Mouse (Mus musculus): ENCODE measurements at regions not wholly inside any gene's neighbourhood (a gene's known extent, or its start where the extent isn't known, plus 50 kb on each side); places are given as distances from the start of the nearest gene placed in this dataset.

DNA sequence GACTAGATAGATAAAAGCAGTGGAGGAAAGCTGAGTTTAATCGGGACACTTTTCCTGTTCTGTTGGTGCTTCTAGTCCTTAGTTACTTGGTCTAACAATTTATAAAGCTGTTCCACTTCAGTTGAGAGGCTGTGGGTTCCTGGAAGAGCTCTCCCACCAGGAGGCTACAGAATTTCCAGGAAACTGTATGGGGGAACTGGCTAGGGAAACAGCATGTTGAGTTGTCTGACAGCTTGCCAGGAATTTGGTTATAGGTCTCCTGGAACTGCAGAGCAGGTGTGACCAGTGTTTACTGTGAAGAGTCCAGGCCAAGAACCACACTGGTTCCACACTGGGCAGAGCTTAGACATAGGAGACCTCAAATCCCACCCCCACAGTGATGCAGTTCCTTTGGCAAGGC lies 65.0 kb upstream of the Pik3cg start:
- DNase-seq, result no peak

GRCm38 (mm10) chr12:32279861-32280260 lies 71.4 kb upstream of the Pik3cg start:
- no peak for DNase-seq

- no peak for DNase-seq
Measured at GRCm38 (mm10) chr12:32280309-32280708, 71.8 kb upstream of the Pik3cg start.

DNA sequence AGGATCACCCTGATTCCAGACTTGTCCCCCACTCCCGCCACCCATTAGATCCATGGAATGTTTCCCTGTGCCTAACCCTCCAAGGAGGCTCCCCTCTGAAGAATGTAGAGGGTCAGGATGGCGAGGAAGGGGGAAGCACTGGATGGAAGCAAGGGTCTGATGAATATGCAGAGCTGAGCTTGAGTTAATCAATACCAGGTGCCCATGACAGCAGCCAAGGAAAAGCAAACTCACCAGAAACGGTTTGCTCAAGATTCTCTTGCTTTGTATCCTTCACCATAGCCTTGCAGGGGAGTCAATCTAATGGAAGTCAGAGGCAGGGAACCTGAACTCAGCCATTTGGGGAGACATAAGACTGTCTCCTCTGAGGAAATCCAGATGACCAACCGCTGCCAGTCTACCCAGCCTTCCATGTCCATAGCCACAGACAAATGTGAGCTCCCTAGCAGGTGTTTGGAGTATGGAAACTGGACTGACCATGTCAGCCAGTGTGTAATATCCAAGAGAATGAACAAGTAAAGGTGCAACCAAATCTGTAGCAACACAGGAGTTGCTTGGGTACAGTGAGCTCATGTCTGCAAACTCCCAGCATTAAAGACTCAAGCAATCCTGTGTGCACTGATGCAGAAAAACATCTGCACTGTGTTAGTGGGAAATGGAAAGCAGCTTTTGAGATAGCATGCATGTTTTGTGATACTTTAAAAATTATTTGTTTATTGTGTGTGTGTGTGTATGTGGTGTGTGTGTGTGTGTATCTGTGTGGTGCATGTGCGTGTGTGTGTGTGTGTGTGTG lies 74.1 kb upstream of the Pik3cg start:
- no peak for DNase-seq

GRCm38 (mm10) chr12:32285039-32285438 lies 76.6 kb upstream of the Pik3cg start:
- DNase-seq, result no peak

DNA sequence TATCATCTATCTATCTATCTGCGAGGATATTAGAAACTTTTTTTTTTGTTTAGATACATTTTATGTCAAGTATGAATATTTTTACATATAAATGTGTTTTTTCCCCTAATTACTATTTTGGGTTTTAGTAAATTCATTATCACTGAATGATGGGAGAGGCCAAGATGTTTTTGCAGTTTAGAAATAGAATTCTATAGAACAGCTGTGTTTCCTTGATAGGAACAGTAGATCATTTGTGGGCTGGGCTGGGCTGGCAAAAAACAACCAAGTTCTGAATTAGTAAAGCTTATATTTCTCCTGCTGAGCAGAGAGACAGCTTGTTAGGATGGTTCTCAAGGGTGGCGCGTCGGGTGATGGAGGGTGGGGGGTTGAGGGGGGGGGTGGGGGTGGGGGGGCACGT lies 78.2 kb upstream of the Pik3cg start:
- no peak for DNase-seq

- no peak for DNase-seq
Measured at GRCm38 (mm10) chr12:32291145-32291544, 82.7 kb upstream of the Pik3cg start.

GRCm38 (mm10) chr12:32291962-32292748 lies 83.7 kb upstream of the Pik3cg start:
- DNase-seq, result peak; percentile 36

DNA sequence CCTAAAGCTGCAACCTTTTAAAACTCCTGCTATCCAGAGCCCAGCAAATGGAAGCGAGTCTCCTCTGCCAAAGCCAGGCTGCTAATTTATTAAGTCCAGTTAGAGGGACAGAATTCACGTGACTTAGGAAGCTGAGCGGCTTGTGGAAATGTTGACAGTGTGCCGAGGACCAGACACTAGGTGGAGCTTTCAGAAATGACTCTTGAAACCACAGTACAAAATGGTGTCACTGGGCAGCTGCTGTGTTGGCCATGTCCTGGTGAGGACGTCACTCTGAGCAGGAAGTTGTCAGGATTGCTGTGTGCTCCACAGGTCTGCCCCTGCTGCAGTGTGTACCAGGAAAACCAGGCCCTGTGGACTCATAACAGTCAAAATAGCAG lies 84.3 kb upstream of the Pik3cg start:
- no peak for DNase-seq

- DNase-seq, result no peak
Measured at GRCm38 (mm10) chr12:32297431-32297830, 81.1 kb upstream of the Ccdc71l start.

DNA sequence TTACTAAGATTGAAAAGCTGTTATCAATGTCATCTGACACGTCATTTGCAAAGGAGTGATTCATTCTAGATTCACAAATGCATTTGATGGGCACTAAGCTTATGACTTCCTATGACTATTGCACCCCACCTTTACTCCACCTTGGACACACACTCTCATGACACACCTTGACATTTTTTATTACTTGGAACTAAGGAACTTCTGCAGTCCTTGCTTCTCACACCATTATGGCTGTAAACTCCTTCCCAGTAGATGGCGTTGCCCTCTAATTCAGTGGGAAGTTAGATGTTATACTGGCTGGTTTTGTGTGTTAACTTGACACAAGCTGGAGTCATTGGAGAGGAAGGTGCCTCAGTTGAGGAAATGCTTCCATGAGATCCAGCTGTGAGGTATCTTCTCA lies 78.8 kb upstream of the Ccdc71l start:
- no peak for DNase-seq

DNA sequence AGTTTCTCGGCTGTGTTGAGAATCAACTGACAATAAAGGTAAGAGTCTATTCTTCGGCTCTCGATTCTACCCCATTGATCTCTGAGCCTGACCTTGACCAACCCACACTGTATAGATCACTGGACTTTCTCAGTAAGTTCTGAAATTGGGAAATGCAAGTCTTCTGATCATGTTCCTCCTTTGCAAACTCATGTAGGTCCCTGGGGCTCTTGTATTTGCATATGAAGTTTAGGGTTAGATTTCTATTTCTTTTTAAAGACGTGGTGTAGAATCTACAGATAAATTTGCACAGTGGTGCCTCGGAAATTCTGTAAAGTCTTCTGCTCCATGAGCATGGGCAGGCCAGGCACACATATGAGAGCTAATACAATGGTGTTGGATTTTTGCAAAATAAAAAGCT lies 72.8 kb upstream of the Ccdc71l start:
- no peak for DNase-seq

DNA sequence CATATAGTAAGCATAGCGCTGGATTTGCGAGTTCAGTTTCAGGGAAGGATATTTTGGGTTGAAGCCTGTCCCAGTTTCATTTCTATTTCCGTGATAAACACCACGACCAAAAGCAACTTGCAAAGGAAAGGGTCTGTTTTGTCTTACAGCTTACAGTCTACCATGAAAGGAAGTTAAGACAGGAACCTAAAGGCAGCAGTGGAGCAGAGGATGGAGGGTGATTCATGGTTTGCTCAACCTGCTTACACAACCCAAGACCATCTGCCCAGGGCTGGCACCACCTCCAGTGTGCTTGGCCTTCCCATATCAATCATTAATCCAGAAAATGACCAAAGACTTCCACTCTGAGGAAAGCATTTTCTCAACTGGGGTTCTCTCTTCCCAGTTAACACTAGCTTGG lies 72.2 kb upstream of the Ccdc71l start:
- no peak for DNase-seq

DNA sequence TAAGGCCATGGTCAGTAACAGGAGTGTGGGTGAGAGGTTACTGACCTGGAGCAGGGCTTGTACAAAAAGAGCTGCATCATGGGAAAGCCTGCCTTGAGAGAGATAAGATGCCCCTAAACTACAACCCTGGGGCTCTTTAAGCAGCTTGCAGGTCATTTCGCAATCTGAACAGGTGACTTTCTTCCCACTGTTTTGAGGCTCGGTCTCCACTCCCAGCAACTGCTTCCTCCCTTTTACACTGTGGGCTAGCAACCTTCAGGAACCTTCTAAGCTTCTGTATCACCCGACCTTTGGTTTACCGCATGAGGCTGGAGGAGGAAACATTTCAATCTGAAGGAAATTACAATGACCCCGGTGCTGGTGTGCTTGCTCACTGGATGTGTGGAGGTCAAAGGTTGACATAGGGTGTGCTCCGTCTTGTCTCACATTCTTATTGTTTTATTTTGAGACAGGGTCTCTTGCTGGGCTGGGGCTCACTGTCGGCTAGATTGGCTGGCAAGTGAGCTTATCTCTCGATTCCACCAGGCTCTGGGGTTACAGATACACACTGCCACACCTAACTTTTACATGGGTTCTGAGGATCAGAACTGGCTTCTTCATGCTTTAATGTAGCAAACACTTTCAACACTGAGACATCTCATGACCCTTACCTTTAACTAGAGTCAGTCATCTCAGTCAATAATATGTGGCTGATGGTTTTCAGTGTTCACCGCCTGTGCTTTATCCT lies 71.1 kb upstream of the Ccdc71l start:
- DNase-seq, result no peak

DNA sequence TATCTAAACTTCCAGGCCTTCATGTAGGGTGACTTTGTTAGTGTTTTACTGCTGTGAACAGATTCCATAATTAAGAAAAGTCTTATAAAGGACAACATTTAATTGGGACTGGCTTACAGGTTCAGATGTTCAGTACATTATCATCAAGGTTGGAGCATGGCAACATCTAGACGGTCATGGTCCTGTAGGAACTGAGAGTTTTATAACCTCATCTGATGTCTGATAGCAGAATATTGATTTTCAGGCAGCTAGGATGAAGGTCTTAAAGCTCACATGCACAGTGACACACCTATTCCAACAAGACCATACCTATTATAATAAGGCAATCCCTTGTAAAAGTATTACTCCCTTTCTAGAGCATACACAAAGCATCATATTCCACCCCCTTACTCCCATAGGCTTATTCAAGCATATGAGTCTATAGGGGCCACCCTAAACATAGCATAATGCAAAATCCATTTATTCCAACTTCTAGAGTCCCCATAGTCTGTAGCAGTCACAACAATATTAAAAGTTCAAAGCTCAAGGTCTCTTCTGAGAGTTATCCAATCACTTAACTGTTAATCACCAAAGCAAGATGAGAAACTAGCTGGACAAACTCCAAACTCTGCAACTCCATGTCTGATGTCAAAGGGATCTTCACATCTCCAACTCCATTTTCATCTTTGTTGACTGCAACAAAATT lies 63.3 kb upstream of the Ccdc71l start:
- no peak for DNase-seq
